Mouse (Mus musculus) CD4-positive naive resting alpha-beta T cell, adult 57 days (primary cell): ENCODE measurements around the gene Zfp219. TPM values are rescaled to one million over a fixed set of nuclear protein-coding genes. Genes with fewer than 3 reads are reported as not detected.

ENCODE experiments used
- total RNA-seq: library from RNA; stranded (reverse); gene quantifications from one replicate; pipeline ENCODE4 v1.2.4, GENCODE M21; 2023

Gene Zfp219
- 18.6 TPM for total RNA-seq

GRCm38 (mm10) chr14:52020486-52021137 is at the start of gene Zfp219:
Gene Zfp219 (minus strand): TSS chr14:52020733.

GRCm38 (mm10) chr14:52042359-52042758 is 21.8 kb upstream of the Zfp219 start, which contains the start of gene Olfr221:
Gene Olfr221 (minus strand): TSS chr14:52042459.

DNA sequence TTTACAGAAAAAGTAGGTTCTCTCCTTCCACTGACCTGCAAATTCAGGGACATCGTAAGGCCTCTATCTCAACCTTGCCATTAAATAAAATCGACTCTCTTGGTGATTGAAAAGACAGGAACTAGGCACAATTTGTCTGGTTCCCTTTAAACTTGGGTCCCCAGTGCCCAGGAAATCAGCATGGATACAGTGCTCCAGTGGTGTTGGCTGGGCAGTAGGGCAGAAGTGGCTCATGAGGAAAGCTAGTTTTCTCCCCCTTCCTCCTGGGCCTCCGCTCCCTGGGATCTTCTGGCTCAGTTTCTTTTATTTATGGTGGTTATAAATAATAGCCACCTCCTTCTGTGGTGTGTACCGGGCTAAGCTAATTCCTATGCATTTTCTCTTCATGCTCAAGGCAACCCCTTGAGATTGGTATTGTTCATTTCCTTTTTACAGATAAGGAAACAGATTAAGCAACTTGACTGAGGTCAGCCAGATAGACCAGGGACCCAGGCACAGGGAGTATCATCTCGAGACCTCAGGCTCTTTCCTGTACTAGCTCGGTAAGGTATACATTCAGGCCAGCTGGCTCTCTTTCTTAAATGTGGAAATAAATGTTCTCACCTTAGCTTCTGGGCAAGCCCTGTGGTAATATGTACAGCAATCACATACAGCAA is 5.0 kb downstream of the Zfp219 start, which contains the start of gene Tmem253:
Gene Tmem253, plus strand, starts transcription at position 214 of the 656 bp plus-strand sequence.

DNA sequence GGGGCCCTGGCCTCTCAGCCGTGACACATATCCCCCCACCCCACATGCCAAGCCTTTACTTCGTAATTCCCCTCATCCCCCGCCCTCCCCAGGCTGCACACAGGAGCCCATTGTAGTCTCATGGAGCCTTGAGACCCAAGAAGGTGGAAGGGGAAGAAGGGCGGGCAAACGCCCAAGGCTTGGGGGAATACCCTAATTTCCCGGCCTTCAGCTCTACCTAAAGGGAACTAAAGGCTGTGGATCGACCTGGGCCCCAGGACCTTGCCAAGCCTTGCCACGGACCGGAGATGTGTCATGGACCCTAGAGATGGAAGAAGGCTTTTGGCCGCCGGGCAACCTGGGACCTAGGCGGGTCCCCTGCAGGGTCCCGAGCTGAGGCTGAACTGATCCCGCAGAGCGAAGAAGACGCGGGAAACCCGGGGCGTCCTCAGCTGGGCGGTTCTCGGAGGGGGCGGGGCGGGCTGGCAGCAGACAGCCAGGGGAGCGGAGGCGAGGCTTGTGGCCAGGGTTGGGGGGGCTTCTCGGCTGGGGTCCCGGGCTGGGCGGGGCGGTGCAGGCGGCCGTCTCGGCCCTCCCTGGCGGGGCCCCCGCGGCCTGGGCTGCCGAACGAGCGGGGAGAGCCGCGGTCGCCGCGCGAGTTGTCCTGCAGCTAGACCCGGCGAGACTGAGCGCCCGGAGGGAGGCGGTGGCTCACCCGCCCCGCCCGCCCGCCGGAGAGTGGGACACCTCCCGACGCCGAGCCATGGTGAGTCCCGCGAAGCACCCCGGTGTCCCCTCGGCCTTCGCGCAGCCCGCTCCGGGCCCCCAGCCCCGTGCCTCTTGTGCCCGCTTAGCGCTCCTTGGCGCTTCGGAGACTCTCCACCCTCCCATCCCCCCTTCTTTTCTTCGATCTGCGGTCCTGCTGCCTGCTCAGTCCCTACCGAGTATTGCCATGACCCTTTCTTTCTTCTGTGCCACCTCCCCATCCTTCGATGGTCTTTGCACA is 36.0 kb downstream of the Zfp219 start, which contains the start of gene Arhgef40:
Gene Arhgef40, plus strand, starts transcription at position 473 of the 985 bp plus-strand sequence.

Other genes starting within 250 kb of the Zfp219 start
- not detected for gene Ang4, start 247.1 kb downstream of the Zfp219 start, total RNA-seq
- gene AY358078, start 220.7 kb downstream of the Zfp219 start, total RNA-seq, result not detected
- not detected for gene Ear6, start 167.0 kb downstream of the Zfp219 start, total RNA-seq
- gene Mettl17, start 135.9 kb downstream of the Zfp219 start, total RNA-seq, result 82.5 TPM
- gene Slc39a2, start 127.8 kb downstream of the Zfp219 start, total RNA-seq, result 0.86 TPM
- gene Ndrg2, start 106.6 kb downstream of the Zfp219 start, total RNA-seq, result 27.5 TPM
- gene Tppp2, start 102.3 kb downstream of the Zfp219 start, total RNA-seq, result not detected
- gene Rnase13, start 98.0 kb downstream of the Zfp219 start, total RNA-seq, result not detected
- gene Arhgef40, start 36.0 kb downstream of the Zfp219 start, total RNA-seq, result 2.7 TPM
- 0.95 TPM for gene Tmem253, start 5.1 kb downstream of the Zfp219 start, total RNA-seq
- gene Olfr221, start 21.7 kb upstream of the Zfp219 start, total RNA-seq, result not detected
- 464 TPM for gene Hnrnpc, start 83.3 kb upstream of the Zfp219 start, total RNA-seq
- gene Rpgrip1, start 90.0 kb upstream of the Zfp219 start, total RNA-seq, result 7.1 TPM
- 57.6 TPM for gene Supt16, start 176.7 kb upstream of the Zfp219 start, total RNA-seq
- gene Chd8, start 237.0 kb upstream of the Zfp219 start, total RNA-seq, result 228 TPM